Mouse (Mus musculus) heart, embryonic 13.5 days (tissue): ENCODE data around the gene Prdx2. TPM values are rescaled to one million over a fixed set of nuclear protein-coding genes. Genes with fewer than 3 reads are reported as not detected.
A peak's percentile ranks its signal among the peaks of the same experiment; 100 is the strongest.

ENCODE experiments used
- ATAC-seq: fragments of 200-750 bp; cut with Nextera tagmentation; 2 replicates; pipeline ENCODE4 v1.8.0; 2017; ENCODE audit warnings: moderate TSS enrichment; ENCODE audit not compliant: insufficient number of reproducible peaks, low FRiP score, low TSS enrichment; ENCODE audit errors: extremely low read depth
- H3K27ac ChIP-seq: fragments of 300-500 bp; sonication (generic); replicated peaks from 2 replicates; pipeline ENCODE4 v1.5.1; 2015; ENCODE audit warnings: moderate library complexity, mild to moderate bottlenecking, inconsistent platforms
- H3K27me3 ChIP-seq: fragments of 300-500 bp; sonication (generic); replicated peaks from 2 replicates; pipeline ENCODE4 v1.6.1; 2015; ENCODE audit warnings: mild to moderate bottlenecking, inconsistent platforms
- H3K36me3 ChIP-seq: fragments of 300-500 bp; sonication (generic); 2 replicates; pipeline ENCODE4 v1.6.1; 2015; ENCODE audit warnings: mild to moderate bottlenecking, inconsistent platforms
- H3K4me1 ChIP-seq: fragments of 300-500 bp; sonication (generic); 2 replicates; pipeline ENCODE4 v1.6.1; 2015; ENCODE audit warnings: inconsistent platforms
- H3K4me2 ChIP-seq: fragments of 300-500 bp; sonication (generic); 2 replicates; pipeline ENCODE4 v1.6.1; 2015; ENCODE audit warnings: inconsistent platforms, mild to moderate bottlenecking, moderate library complexity
- H3K4me3 ChIP-seq: fragments of 300-500 bp; sonication (generic); 2 replicates; pipeline ENCODE4 v1.5.1; 2015; ENCODE audit warnings: moderate library complexity, mild to moderate bottlenecking, inconsistent platforms
- H3K9ac ChIP-seq: fragments of 300-500 bp; sonication (generic); 2 replicates; pipeline ENCODE4 v1.6.1; 2015; ENCODE audit warnings: inconsistent platforms, mild to moderate bottlenecking, moderate library complexity
- H3K9me3 ChIP-seq: fragments of 300-500 bp; sonication (generic); 2 replicates; pipeline ENCODE4 v1.6.1; 2016; ENCODE audit warnings: inconsistent platforms
- WGBS: fragments of 180-500 bp; shearing (Covaris S2); methylation state at CpG from one replicate; pipeline ENCODE4 v1.1.7; 2015; ENCODE audit warnings: mixed read lengths; 5-methylcytosine and 5-hydroxymethylcytosine counted together
- polyA plus RNA-seq: library from polyadenylated mRNA; unstranded; fragments of >200 nt; fragmentation: Nextera tagmentation; extraction: Ambion mirVana; gene quantifications from 2 replicates; pipeline ENCODE4 v1.2.1, GENCODE M21; 2015

Prdx2 gene
- polyA plus RNA-seq, 1 experiment from 2014 or later, result 733 TPM

- H3K9ac ChIP-seq, result peak within 1 kb of the TSS; percentile 65
- H3K27ac ChIP-seq, result no peak within 1 kb of the TSS
- peaks cover 94% of the 10 kb centered on the region for H3K27me3 ChIP-seq
- H3K4me2 ChIP-seq, result peak within 1 kb of the TSS; percentile 73
- peaks cover 17% of the 10 kb centered on the region for H3K4me1 ChIP-seq
- under 1% methylated on average over 47 of the region's 50 CpGs for WGBS
- peak within 1 kb of the TSS; percentile 52 for H3K4me3 ChIP-seq
- peak; percentile 22; the same call in 1 of the 2 replicates for ATAC-seq
- no peaks in the 10 kb centered on the region for H3K9me3 ChIP-seq
- no peaks in the 10 kb centered on the region for H3K36me3 ChIP-seq
These were observed 32.3 kb upstream of the Prdx2 start, which contains the start of gene Mast1 for GRCm38 (mm10) chr8:84936962-84937546. TSS of gene Mast1 (minus strand) at chr8:84937359.

- Histone ChIP-seq H3K4me3 (peak overlapping the region; percentile 52), H3K4me2 (peak overlapping the region; percentile 73), H3K9ac (no peak overlapping the region), H3K4me1 (peaks cover 17% of the 10 kb centered on the region), H3K27ac (no peak overlapping the region), H3K9me3 (no peaks in the 10 kb centered on the region), H3K36me3 (no peaks in the 10 kb centered on the region), H3K27me3 (peaks cover 92% of the 10 kb centered on the region)
- ATAC-seq, result no peak
- WGBS, result 58% methylated on average over 13 of the region's 13 CpGs
These were observed 31.5 kb upstream of the Prdx2 start for GRCm38 (mm10) chr8:84937620-84938485.

DNA sequence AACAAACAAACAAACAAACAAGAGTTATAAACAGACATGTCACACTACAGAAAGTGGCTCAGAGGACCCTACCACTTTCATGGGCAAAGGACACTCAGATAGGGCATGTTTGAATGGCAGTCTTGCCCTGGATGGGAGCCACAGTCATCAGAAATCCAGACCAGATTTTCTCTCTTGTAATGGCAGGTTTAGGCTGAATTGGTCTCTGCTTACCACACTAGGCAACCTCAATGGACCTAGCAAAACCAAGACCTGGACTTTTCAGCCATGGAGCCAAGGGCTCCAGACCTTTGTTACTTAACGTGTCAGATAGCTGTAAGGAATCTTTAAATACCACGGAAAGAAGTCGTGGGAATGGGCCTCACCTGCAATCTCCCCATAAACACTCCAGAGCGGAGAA is 25.7 kb upstream of the Prdx2 start:
- Histone ChIP-seq H3K4me3 (no peak overlapping the region), H3K9me3 (no peaks in the 10 kb centered on the region), H3K9ac (no peak overlapping the region), H3K27ac (no peak overlapping the region), H3K4me2 (no peak overlapping the region), H3K36me3 (no peaks in the 10 kb centered on the region), H3K4me1 (peaks cover 19% of the 10 kb centered on the region), H3K27me3 (peaks cover 96% of the 10 kb centered on the region)
- ATAC-seq, result no peak
- WGBS, result 25% methylated on average over 4 of the region's 4 CpGs

GRCm38 (mm10) chr8:84944478-84945160 is 24.8 kb upstream of the Prdx2 start:
- no peak overlapping the region for H3K27ac ChIP-seq
- 4% methylated on average over 26 of the region's 26 CpGs for WGBS
- no peaks in the 10 kb centered on the region for H3K36me3 ChIP-seq
- peaks cover 19% of the 10 kb centered on the region for H3K4me1 ChIP-seq
- peak; percentile 67 for ATAC-seq
- H3K27me3 ChIP-seq, result peaks cover 92% of the 10 kb centered on the region
- H3K4me2 ChIP-seq, result peak overlapping the region; percentile 12
- no peaks in the 10 kb centered on the region for H3K9me3 ChIP-seq
- peak overlapping the region; percentile 6; the same call in 1 of the 2 replicates for H3K4me3 ChIP-seq
- H3K9ac ChIP-seq, result no peak overlapping the region

DNA sequence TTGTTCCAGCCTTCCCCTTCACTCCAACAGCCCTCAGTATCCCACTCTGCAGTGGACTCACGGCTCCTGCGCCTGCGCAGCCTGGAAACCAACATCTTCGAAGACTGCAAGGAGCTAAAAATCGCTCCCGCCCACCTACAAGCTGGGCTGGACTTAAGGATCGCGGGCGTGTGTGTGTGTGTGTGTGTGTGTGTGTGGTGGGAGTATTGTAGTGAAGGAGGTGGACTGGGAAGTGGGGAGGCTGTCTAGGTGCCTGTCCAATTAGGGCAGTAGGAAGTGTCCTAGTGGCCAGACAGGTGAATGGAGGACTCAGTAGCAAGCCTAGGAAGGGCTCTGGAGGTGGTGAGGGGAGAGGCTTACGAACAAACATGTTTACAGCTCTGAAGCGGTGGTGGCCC is 24.2 kb upstream of the Prdx2 start:
- 10% methylated on average over 11 of the region's 11 CpGs for WGBS
- ATAC-seq, result no peak
- Histone ChIP-seq H3K27ac (no peak overlapping the region), H3K9ac (no peak overlapping the region), H3K4me3 (peak overlapping the region; percentile 51), H3K36me3 (no peaks in the 10 kb centered on the region), H3K4me1 (peaks cover 19% of the 10 kb centered on the region), H3K9me3 (no peaks in the 10 kb centered on the region), H3K27me3 (peaks cover 93% of the 10 kb centered on the region), H3K4me2 (peak overlapping the region; percentile 76)

- WGBS, result 1% methylated on average over 57 of the region's 67 CpGs
- H3K4me2 ChIP-seq, result peak overlapping the region; percentile 76
- no peaks in the 10 kb centered on the region for H3K9me3 ChIP-seq
- H3K36me3 ChIP-seq, result no peaks in the 10 kb centered on the region
- H3K27ac ChIP-seq, result no peak overlapping the region
- H3K9ac ChIP-seq, result 0 out of 2 replicates have a peak overlapping the region, but pooled peaks have one; percentile 54
- peak overlapping the region; percentile 51 for H3K4me3 ChIP-seq
- peaks cover 19% of the 10 kb centered on the region for H3K4me1 ChIP-seq
- H3K27me3 ChIP-seq, result peaks cover 93% of the 10 kb centered on the region
- no peak for ATAC-seq
These were observed 23.5 kb upstream of the Prdx2 start for GRCm38 (mm10) chr8:84945633-84946527.

GRCm38 (mm10) chr8:84946528-84947240 is 22.7 kb upstream of the Prdx2 start, which contains the start of gene Rtbdn:
TSS of gene Rtbdn (plus strand) at chr8:84946991.
- no peaks in the 10 kb centered on the region for H3K9me3 ChIP-seq
- no peak for ATAC-seq
- H3K36me3 ChIP-seq, result no peaks in the 10 kb centered on the region
- H3K4me3 ChIP-seq, result peak within 1 kb of the TSS; percentile 51
- 12% methylated on average over 17 of the region's 17 CpGs for WGBS
- peak within 1 kb of the TSS; percentile 76 for H3K4me2 ChIP-seq
- no peak within 1 kb of the TSS for H3K27ac ChIP-seq
- H3K4me1 ChIP-seq, result peaks cover 19% of the 10 kb centered on the region
- H3K9ac ChIP-seq, result 0 out of 2 replicates have a peak within 1 kb of the TSS, but pooled peaks have one; percentile 54
- H3K27me3 ChIP-seq, result peaks cover 94% of the 10 kb centered on the region

DNA sequence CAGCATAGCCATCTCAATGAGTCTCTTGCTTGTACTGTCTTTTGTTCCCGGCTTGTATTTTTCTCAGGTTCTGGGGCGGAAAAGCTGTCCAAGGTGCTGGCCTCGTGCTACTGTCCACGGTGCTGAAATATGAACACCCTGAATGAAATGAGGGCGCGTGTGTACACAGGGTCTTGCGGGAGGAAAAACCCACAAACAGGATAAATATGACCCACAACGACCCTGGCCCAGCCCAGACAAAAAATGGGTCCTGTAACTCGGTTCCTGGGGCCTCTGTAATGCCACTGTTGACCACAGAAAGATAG is 22.2 kb upstream of the Prdx2 start:
- Histone ChIP-seq H3K4me3 (no peak overlapping the region), H3K27me3 (peaks cover 94% of the 10 kb centered on the region), H3K4me1 (peaks cover 19% of the 10 kb centered on the region), H3K27ac (no peak overlapping the region), H3K9me3 (no peaks in the 10 kb centered on the region), H3K36me3 (no peaks in the 10 kb centered on the region), H3K4me2 (no peak overlapping the region), H3K9ac (no peak overlapping the region)
- 14% methylated on average over 9 of the region's 9 CpGs for WGBS
- ATAC-seq, result no peak

- Histone ChIP-seq H3K9me3 (no peaks in the 10 kb centered on the region), H3K4me1 (peaks cover 21% of the 10 kb centered on the region), H3K36me3 (no peaks in the 10 kb centered on the region), H3K4me2 (no peak overlapping the region), H3K4me3 (no peak overlapping the region), H3K9ac (no peak overlapping the region), H3K27ac (no peak overlapping the region), H3K27me3 (peaks cover 89% of the 10 kb centered on the region)
- WGBS, result 20% methylated on average over 12 of the region's 12 CpGs
- no peak for ATAC-seq
These were observed 19.6 kb upstream of the Prdx2 start for GRCm38 (mm10) chr8:84949753-84950152.

- ATAC-seq, result no peak
- Histone ChIP-seq H3K4me3 (peak overlapping the region; percentile 17), H3K27ac (no peak overlapping the region), H3K4me1 (peaks cover 8% of the 10 kb centered on the region; the same call in 1 of the 2 replicates), H3K9me3 (no peaks in the 10 kb centered on the region), H3K9ac (peak overlapping the region; percentile 28; the same call in 1 of the 2 replicates), H3K36me3 (peaks cover 20% of the 10 kb centered on the region), H3K4me2 (peak overlapping the region; percentile 53), H3K27me3 (peaks cover 59% of the 10 kb centered on the region)
- WGBS, result 7% methylated on average over 18 of the region's 18 CpGs
These were observed 16.7 kb upstream of the Prdx2 start for GRCm38 (mm10) chr8:84952612-84953255.
